Mouse (Mus musculus): ENCODE data around the gene Vat1l.

DNA sequence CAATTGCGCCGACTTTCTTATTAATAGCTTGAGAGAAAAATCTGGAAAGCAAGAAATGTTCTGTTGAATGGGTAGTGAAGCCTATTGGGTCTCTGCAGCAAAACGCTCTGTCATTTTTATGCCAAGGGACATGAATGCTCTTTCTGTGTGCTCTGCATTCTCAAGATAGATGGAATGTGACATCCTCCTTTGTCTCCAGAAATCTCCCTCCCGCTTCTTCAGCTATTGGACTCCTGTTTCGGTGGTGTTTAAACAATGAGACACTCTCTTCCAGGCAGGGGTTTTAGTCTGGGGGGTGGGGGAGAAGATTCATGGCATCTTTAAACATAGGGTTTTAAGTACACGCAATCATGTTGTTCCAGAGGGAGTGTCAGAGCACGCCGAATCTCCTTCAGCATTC, 130.3 kb downstream of the Vat1l start:
- TF ChIP-seq POLR2A (IDR thresholded peaks at IDR 0.05; ENCODE audit: insufficient read length, low read depth): no peak
- no peak for TF ChIP-seq MYOG (IDR thresholded peaks at IDR 0.05; ENCODE audit: control insufficient read depth in 1 of 3, insufficient read depth in 1 of 3, insufficient read length in 2 of 3, low read depth in 2 of 3)
- no peak for TF ChIP-seq REST (IDR thresholded peaks at IDR 0.05; ENCODE audit: insufficient read depth, insufficient read length)
- TF ChIP-seq MYOD1 (IDR thresholded peaks at IDR 0.05; ENCODE audit: control insufficient read depth in 1 of 3, insufficient read length in 2 of 3, low read depth in 2 of 3): no peak
- no peak for TF ChIP-seq MAX (IDR thresholded peaks at IDR 0.05; ENCODE audit: low read depth)
- TF ChIP-seq POLR2AphosphoS2 (IDR thresholded peaks at IDR 0.05; ENCODE audit: insufficient read length, low read depth): no peak
- no peak for TF ChIP-seq TCF12 (IDR thresholded peaks at IDR 0.05; ENCODE audit: insufficient read depth, poor library complexity, severe bottlenecking)
- no peak for TF ChIP-seq TCF3 (IDR thresholded peaks at IDR 0.05; ENCODE audit: insufficient read length, low read depth)
- TF ChIP-seq USF1 (IDR thresholded peaks at IDR 0.05; ENCODE audit: low read depth): no peak
